Mouse (Mus musculus): ENCODE data around the gene Ppp2r1b. TPM values are rescaled to one million over a fixed set of nuclear protein-coding genes. Genes with fewer than 3 reads are reported as not detected.

Gene Ppp2r1b
- total RNA-seq, 2 experiments from 2014 or later: 14.9 to 18.1 TPM

- Histone ChIP-seq H3K4me3 (no peak overlapping the region; the same call in 1 of the 2 replicates), H3K27ac (peak overlapping the region; percentile 87)
- TF ChIP-seq CTCF (conservative IDR thresholded peaks at IDR 0.05): no peak
- peak; percentile 42 to 71 for DNase-seq (ENCODE audit: low spot score in 2 of 2)
These were observed 39.9 kb downstream of the Ppp2r1b start for GRCm38 (mm10) chr9:50884741-50885599.

GRCm38 (mm10) chr9:50885600-50885987, 40.5 kb downstream of the Ppp2r1b start:
- TF ChIP-seq CTCF (conservative IDR thresholded peaks at IDR 0.05): no peak
- DNase-seq (ENCODE audit: low spot score in 2 of 2): no peak
- Histone ChIP-seq H3K4me3 (no peak overlapping the region; the same call in 1 of the 2 replicates), H3K27ac (peak overlapping the region; percentile 87)

- H3K4me3 ChIP-seq: no peak overlapping the region
- no peak for DNase-seq (ENCODE audit: low spot score in 2 of 2)
- no peak for TF ChIP-seq CTCF (conservative IDR thresholded peaks at IDR 0.05)
- H3K27ac ChIP-seq: no peak overlapping the region
These were observed 41.8 kb downstream of the Ppp2r1b start for GRCm38 (mm10) chr9:50886870-50887269.

GRCm38 (mm10) chr9:50887351-50887750, 42.2 kb downstream of the Ppp2r1b start:
- no peak for TF ChIP-seq CTCF (conservative IDR thresholded peaks at IDR 0.05)
- Histone ChIP-seq H3K27ac (no peak overlapping the region), H3K4me3 (no peak overlapping the region)
- DNase-seq (ENCODE audit: low spot score in 2 of 2): no peak

- Histone ChIP-seq H3K27ac (no peak overlapping the region), H3K4me3 (no peak overlapping the region)
- no peak for DNase-seq (ENCODE audit: low spot score in 2 of 2)
- TF ChIP-seq CTCF (conservative IDR thresholded peaks at IDR 0.05): no peak
These were observed 44.1 kb downstream of the Ppp2r1b start for GRCm38 (mm10) chr9:50889211-50889610.

GRCm38 (mm10) chr9:50889964-50890363, 44.9 kb downstream of the Ppp2r1b start:
- no peak for DNase-seq (ENCODE audit: low spot score in 2 of 2)
- H3K4me3 ChIP-seq: no peak overlapping the region
- H3K27ac ChIP-seq: no peak overlapping the region
- no peak for TF ChIP-seq CTCF (conservative IDR thresholded peaks at IDR 0.05)

GRCm38 (mm10) chr9:50890494-50891090, 45.5 kb downstream of the Ppp2r1b start:
- no peak for TF ChIP-seq CTCF (conservative IDR thresholded peaks at IDR 0.05)
- no peak overlapping the region for H3K27ac ChIP-seq
- no peak overlapping the region for H3K4me3 ChIP-seq
- no peak for DNase-seq (ENCODE audit: low spot score in 2 of 2)

GRCm38 (mm10) chr9:50893665-50894064, 48.6 kb downstream of the Ppp2r1b start:
- Histone ChIP-seq H3K4me3 (no peak overlapping the region), H3K27ac (0 out of 2 replicates have a peak overlapping the region, but pooled peaks have one; percentile 4)
- TF ChIP-seq CTCF (conservative IDR thresholded peaks at IDR 0.05): no peak
- peak; percentile 61 to 65 for DNase-seq (ENCODE audit: low spot score in 2 of 2)

- no peak overlapping the region for H3K4me3 ChIP-seq
- DNase-seq (ENCODE audit: low spot score in 2 of 2): no peak
- no peak for TF ChIP-seq CTCF (conservative IDR thresholded peaks at IDR 0.05)
- H3K27ac ChIP-seq: peak overlapping the region; percentile 5; the same call in 1 of the 2 replicates
These were observed 55.2 kb downstream of the Ppp2r1b start for GRCm38 (mm10) chr9:50900026-50900920.

GRCm38 (mm10) chr9:50904196-50904847, 59.2 kb downstream of the Ppp2r1b start:
- no peak for DNase-seq (ENCODE audit: low spot score in 2 of 2)
- H3K4me3 ChIP-seq: no peak overlapping the region
- no peak overlapping the region for H3K27ac ChIP-seq
- no peak for TF ChIP-seq CTCF (conservative IDR thresholded peaks at IDR 0.05)

- no peak overlapping the region for H3K27ac ChIP-seq
- TF ChIP-seq CTCF (conservative IDR thresholded peaks at IDR 0.05): no peak
These were observed 60.2 kb downstream of the Ppp2r1b start for GRCm38 (mm10) chr9:50905321-50905720.

GRCm38 (mm10) chr9:50911861-50912515, 66.9 kb downstream of the Ppp2r1b start:
- no peak overlapping the region for H3K4me3 ChIP-seq
- no peak for DNase-seq (ENCODE audit: low spot score in 2 of 2)
- no peak for TF ChIP-seq CTCF (conservative IDR thresholded peaks at IDR 0.05)
- H3K27ac ChIP-seq: no peak overlapping the region

More at GRCm38 (mm10) chr9:50905321-50905720, 60.2 kb downstream of the Ppp2r1b start:
- no peak overlapping the region for H3K4me3 ChIP-seq
- no peak for DNase-seq (ENCODE audit: low spot score in 2 of 2)

Measured in layer of hippocampus, adult 2 months (tissue).